Mouse (Mus musculus) heart, embryonic 12.5 days (tissue): Measurements from ENCODE around the gene 4930430F08Rik. TPM values are rescaled to one million over a fixed set of nuclear protein-coding genes. Genes with fewer than 3 reads are reported as not detected.

Experiments
- ATAC-seq: fragments of 200-750 bp; cut with Nextera tagmentation; 2 replicates; pipeline ENCODE4 v1.8.0; 2017; ENCODE audit warnings: moderate TSS enrichment, moderate library complexity; ENCODE audit not compliant: insufficient number of reproducible peaks, low FRiP score
- H3K27ac ChIP-seq: fragments of 300-500 bp; sonication (generic); 2 replicates; pipeline ENCODE4 v1.5.1; 2016; ENCODE audit warnings: mild to moderate bottlenecking, moderate library complexity; ENCODE audit not compliant: poor library complexity, severe bottlenecking
- H3K27me3 ChIP-seq: fragments of 300-500 bp; sonication (generic); replicated peaks from 2 replicates; pipeline ENCODE4 v1.6.1; 2016; ENCODE audit warnings: mild to moderate bottlenecking, moderate library complexity
- H3K36me3 ChIP-seq: fragments of 300-500 bp; sonication (generic); 2 replicates; pipeline ENCODE4 v1.6.1; 2016; ENCODE audit warnings: mild to moderate bottlenecking, moderate library complexity
- H3K4me1 ChIP-seq: fragments of 300-500 bp; sonication (generic); replicated peaks from 2 replicates; pipeline ENCODE4 v1.6.1; 2016; ENCODE audit warnings: mild to moderate bottlenecking
- H3K4me2 ChIP-seq: fragments of 300-500 bp; sonication (generic); 2 replicates; pipeline ENCODE4 v1.6.1; 2016; ENCODE audit warnings: mild to moderate bottlenecking, moderate library complexity
- H3K4me3 ChIP-seq: fragments of 300-500 bp; sonication (generic); 2 replicates; pipeline ENCODE4 v1.5.1; 2016; ENCODE audit warnings: mild to moderate bottlenecking
- H3K9ac ChIP-seq: fragments of 300-500 bp; sonication (generic); 2 replicates; pipeline ENCODE4 v1.6.1; 2016; ENCODE audit warnings: mild to moderate bottlenecking, moderate library complexity
- H3K9me3 ChIP-seq: fragments of 300-500 bp; sonication (generic); replicated peaks from 2 replicates; pipeline ENCODE4 v1.6.1; 2016; ENCODE audit warnings: mild to moderate bottlenecking, moderate library complexity
- WGBS: fragments of 180-500 bp; shearing (Covaris S2); methylation state at CpG from one replicate; pipeline ENCODE4 v1.1.7; 2016; 5-methylcytosine and 5-hydroxymethylcytosine counted together
- polyA plus RNA-seq: library from polyadenylated mRNA; unstranded; fragments of >200 nt; fragmentation: Nextera tagmentation; extraction: Ambion mirVana; gene quantifications from 2 replicates; pipeline ENCODE4 v1.2.1, GENCODE M21; 2016

The 4930430F08Rik gene
- polyA plus RNA-seq = 8.4 and 9.0 TPM in 2 replicates

DNA sequence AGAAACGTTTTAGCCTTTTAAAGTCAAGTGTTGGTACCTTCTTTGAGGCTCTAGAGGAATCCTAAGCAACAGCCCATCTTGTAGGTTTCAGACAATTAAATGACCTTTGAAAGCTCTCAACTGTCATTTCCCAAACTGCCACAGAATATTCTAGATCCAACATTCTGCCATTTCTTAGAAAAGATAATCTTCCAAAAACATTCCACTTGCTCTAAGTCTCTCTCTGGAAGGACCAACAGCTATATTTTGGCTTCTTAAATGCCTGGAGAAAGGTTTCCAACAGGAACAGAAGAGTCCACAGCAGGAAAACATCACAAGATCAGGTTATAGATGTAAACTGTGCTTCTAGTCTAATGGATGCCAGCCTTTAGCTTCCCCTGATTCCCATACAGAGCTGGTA, at the start of gene 4930430F08Rik, which contains the start of gene 1700017N19Rik:
Gene 4930430F08Rik (minus strand): TSS at position 101 of the 400 bp plus-strand sequence.
Gene 1700017N19Rik (plus strand): TSS at position 162 of the 400 bp plus-strand sequence.
- H3K9ac ChIP-seq = no peak within 1 kb of the TSS
- H3K4me1 ChIP-seq = peaks cover 3% of the 10 kb centered on the region; the same call in 1 of the 2 replicates
- no peaks in the 10 kb centered on the region for H3K27me3 ChIP-seq
- H3K27ac ChIP-seq = no peak within 1 kb of the TSS
- H3K36me3 ChIP-seq = no peaks in the 10 kb centered on the region
- WGBS = 52% methylated on average over 1 of the region's 1 CpGs
- peak within 1 kb of the TSS; percentile 75 for H3K4me2 ChIP-seq
- peak within 1 kb of the TSS; percentile 80 for H3K4me3 ChIP-seq
- no peak for ATAC-seq
- H3K9me3 ChIP-seq = no peaks in the 10 kb centered on the region

DNA sequence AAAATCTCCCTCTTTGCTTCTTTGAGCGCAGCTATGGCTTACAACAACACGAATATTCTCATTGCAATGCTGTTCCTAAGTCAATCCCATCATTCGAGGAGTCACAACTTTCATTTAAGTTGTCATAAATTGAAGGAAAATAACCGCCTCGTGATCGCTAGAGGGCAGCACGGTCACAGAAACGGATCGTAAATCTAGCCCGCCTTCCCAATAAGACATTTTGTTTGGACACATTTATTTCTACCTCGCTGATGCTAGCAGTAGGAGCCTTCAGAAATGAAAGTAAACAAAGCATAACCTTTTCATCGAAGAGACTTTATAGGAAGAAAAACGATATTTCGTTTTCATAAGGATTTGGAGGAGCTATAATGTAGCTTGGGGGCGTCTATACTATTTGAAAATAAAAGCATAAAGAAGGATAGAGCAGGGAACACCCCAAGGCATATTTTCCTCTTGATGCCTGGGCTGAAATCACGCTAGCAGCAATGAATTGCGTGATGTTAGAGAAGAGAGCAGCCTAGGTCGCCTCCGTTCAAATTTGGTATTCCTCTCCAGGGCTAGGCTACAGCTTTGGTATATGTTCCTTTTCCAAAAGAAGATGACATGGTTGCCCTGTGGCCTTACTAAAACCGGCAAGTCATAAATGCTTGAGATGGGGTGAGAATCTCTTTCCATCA, 39.7 kb upstream of the 4930430F08Rik start:
- Histone ChIP-seq H3K9me3 (no peaks in the 10 kb centered on the region), H3K4me2 (peak overlapping the region; percentile 47), H3K9ac (no peak overlapping the region), H3K27me3 (no peaks in the 10 kb centered on the region), H3K27ac (no peak overlapping the region), H3K4me1 (no peaks in the 10 kb centered on the region), H3K36me3 (no peaks in the 10 kb centered on the region), H3K4me3 (0 out of 2 replicates have a peak overlapping the region, but pooled peaks have one; percentile 16)
- ATAC-seq = no peak
- 25% methylated on average over 20 of the region's 20 CpGs for WGBS

DNA sequence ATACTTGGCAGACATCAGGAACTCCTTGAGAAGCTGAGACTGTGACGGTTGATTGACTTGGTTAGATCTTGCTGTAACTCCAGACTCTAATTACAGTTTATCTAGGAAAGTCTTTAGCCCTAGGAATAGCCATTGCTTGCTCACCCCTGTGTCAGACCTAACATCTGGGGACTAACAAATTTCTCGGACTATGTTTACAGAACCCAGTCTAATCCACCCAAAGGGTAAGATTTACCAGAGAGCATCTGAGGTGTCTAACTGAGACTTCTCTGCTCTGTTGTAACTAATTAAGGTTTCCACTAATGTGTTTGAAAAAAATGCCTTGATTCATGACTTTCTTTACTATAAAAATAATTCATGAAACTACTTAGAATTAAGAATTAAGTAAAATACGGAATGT, 32.3 kb upstream of the 4930430F08Rik start:
- ATAC-seq = no peak
- Histone ChIP-seq H3K27ac (no peak overlapping the region), H3K4me3 (no peak overlapping the region), H3K27me3 (no peaks in the 10 kb centered on the region), H3K4me1 (no peaks in the 10 kb centered on the region), H3K9ac (no peak overlapping the region), H3K9me3 (no peaks in the 10 kb centered on the region), H3K36me3 (no peaks in the 10 kb centered on the region), H3K4me2 (no peak overlapping the region)
- 64% methylated on average over 3 of the region's 3 CpGs for WGBS

DNA sequence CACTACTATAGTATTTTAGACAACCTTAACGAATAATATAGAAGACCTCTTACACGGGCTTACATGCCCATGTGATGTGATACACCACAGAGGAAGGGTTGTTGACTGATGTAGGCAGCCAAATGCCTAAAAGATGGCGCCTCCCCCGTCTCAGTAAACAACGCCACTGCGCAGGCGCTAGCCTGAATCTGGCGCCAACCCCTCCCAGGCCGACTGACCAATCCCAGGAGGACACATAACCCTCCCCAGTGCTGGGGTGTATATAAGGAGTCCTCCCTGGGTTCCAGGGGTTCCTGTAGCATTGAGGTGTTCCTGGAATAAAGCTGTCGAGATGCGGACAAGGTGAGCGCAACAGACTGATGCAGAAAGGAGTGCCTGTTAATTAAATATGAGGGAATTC, 29.8 kb upstream of the 4930430F08Rik start:
- no peaks in the 10 kb centered on the region for H3K27me3 ChIP-seq
- no peaks in the 10 kb centered on the region for H3K9me3 ChIP-seq
- H3K4me3 ChIP-seq = no peak overlapping the region
- 84% methylated on average over 12 of the region's 12 CpGs for WGBS
- no peak overlapping the region for H3K27ac ChIP-seq
- H3K36me3 ChIP-seq = no peaks in the 10 kb centered on the region
- H3K4me1 ChIP-seq = no peaks in the 10 kb centered on the region
- no peak overlapping the region for H3K4me2 ChIP-seq
- no peak overlapping the region for H3K9ac ChIP-seq
- no peak for ATAC-seq

DNA sequence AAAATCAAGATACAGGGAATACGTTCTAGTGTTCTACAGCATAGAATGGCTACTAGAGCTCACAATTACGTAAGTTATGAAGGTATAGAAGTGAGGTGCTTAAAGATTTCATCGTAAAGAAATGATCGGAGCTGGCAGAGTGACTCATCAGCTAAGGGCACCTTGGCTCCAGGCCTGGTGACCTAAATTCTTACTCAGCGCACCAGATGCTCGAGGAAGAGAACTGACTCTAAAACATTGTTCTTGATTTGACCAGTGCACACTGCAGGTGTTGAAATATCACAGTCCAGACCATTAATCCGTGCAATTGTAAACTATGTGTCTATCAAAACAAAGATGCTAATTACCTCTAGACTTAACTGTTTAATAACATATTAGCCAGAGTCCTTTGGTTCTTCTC, 29.3 kb upstream of the 4930430F08Rik start:
- 84% methylated on average over 7 of the region's 7 CpGs for WGBS
- no peak for ATAC-seq
- no peak overlapping the region for H3K27ac ChIP-seq

DNA sequence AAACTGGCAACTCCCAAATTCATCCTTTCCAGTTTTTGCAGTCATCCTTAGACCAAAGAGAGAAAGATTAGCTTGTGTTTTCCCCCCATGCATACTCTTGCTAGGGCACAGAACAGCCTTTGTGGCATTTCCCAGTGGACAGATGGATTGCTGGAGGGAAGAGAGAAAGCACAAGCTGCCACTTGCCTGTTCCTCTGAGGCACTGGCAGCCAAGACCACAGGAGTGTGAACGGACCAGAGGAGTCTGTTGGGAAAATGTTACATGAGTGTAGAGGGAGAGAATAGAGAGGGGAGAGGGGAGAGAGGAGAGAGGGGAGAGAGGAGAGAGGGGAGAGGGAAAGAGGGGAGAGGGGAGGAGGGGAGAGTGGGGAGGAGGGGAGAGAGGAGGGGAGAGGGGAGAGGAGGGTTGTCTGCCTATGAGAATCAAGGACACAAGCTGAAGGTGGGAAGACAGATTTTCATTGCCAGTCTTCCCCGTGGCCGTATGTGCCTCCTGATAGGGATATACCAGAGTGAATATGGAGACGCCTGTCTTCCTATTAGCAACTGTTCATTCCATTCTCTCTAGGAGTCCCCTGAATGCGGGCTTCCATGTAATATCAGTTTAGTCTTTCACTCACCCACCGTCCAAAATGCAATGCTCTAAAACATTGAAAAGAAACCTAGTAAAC, 27.1 kb upstream of the 4930430F08Rik start:
- Histone ChIP-seq H3K9me3 (no peaks in the 10 kb centered on the region), H3K36me3 (no peaks in the 10 kb centered on the region), H3K4me1 (no peaks in the 10 kb centered on the region), H3K27ac (no peak overlapping the region), H3K9ac (no peak overlapping the region), H3K4me2 (no peak overlapping the region), H3K27me3 (no peaks in the 10 kb centered on the region), H3K4me3 (no peak overlapping the region)
- ATAC-seq = no peak
- WGBS = 62% methylated on average over 6 of the region's 6 CpGs

More for the DNA sequence above, 29.3 kb upstream of the 4930430F08Rik start:
- Histone ChIP-seq H3K36me3 (no peaks in the 10 kb centered on the region), H3K9ac (no peak overlapping the region), H3K4me3 (no peak overlapping the region), H3K27me3 (no peaks in the 10 kb centered on the region), H3K9me3 (no peaks in the 10 kb centered on the region), H3K4me2 (no peak overlapping the region), H3K4me1 (no peaks in the 10 kb centered on the region)

DNA sequence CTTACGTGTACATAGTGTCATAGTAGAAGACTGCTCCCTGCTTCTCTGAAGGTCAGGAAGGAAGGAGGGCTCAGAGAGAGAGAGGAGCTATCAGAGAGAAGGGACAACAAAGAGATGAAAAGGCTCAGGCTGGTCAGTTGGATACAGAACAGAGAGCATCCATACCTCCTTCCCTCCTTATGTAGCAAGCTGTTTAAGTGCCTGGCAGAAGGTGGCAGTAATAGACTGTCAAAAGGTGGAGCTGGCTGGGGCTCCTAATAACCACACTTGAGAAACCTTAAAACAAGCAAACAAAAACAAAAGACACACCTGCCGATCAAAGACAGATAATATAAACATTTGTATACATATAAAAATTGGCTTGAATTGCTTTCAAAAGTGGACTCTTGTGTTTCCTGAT, 14.0 kb upstream of the 4930430F08Rik start:
- no peak overlapping the region for H3K9ac ChIP-seq
- no peaks in the 10 kb centered on the region for H3K4me1 ChIP-seq
- H3K36me3 ChIP-seq = no peaks in the 10 kb centered on the region
- no peaks in the 10 kb centered on the region for H3K9me3 ChIP-seq
- 71% methylated on average over 2 of the region's 2 CpGs for WGBS
- no peak overlapping the region for H3K4me2 ChIP-seq
- no peak overlapping the region for H3K4me3 ChIP-seq
- H3K27me3 ChIP-seq = no peaks in the 10 kb centered on the region
- H3K27ac ChIP-seq = no peak overlapping the region
- no peak for ATAC-seq

DNA sequence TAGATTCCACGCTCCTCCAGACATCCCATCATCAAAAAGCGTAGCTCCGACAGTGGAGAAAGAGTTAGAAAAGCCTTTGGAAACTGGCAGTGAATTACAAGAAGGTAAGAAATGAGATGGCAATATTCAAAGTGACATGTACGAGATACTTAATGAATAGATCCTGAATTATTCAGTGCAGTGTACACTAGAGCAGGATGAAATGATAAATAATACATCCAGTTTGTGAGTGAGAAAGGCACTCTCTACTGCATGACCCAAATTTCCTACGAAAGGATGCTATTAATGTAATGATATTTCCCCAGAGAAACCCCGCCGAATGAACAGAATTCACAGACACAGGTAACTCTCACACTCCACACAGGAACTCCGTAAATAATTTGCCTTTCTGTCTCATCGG, 13.3 kb upstream of the 4930430F08Rik start:
- WGBS = 80% methylated on average over 9 of the region's 9 CpGs
- no peak overlapping the region for H3K4me3 ChIP-seq
- ATAC-seq = no peak

DNA sequence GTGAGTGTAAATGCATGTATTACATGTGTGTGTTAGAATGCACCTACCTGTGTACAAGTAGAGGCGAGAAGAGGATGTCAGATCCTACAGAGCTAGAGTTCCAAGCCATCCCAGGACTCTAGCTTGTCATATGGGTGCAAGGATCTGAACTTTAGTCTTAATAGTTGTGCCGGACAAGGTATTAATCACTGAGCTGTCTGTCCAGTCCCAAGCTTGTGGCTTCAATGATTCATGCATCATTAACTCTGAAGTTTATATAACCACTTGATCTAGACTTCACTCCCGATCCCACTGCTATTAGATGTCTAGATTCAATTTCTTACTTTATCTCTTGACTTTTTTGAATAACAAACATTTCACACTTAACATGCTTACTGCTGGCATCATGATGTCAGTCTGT, 8.1 kb upstream of the 4930430F08Rik start:
- no peak overlapping the region for H3K27ac ChIP-seq
- no peak for ATAC-seq
- no peak overlapping the region for H3K9ac ChIP-seq
- H3K36me3 ChIP-seq = no peaks in the 10 kb centered on the region
- H3K27me3 ChIP-seq = no peaks in the 10 kb centered on the region
- WGBS = 72% methylated on average over 3 of the region's 3 CpGs
- no peak overlapping the region for H3K4me3 ChIP-seq
- H3K4me2 ChIP-seq = no peak overlapping the region
- H3K9me3 ChIP-seq = no peaks in the 10 kb centered on the region
- H3K4me1 ChIP-seq = no peaks in the 10 kb centered on the region

More for the DNA sequence above, 13.3 kb upstream of the 4930430F08Rik start:
- Histone ChIP-seq H3K9me3 (no peaks in the 10 kb centered on the region), H3K9ac (no peak overlapping the region), H3K27ac (no peak overlapping the region), H3K36me3 (no peaks in the 10 kb centered on the region), H3K4me2 (no peak overlapping the region), H3K27me3 (no peaks in the 10 kb centered on the region), H3K4me1 (no peaks in the 10 kb centered on the region)

DNA sequence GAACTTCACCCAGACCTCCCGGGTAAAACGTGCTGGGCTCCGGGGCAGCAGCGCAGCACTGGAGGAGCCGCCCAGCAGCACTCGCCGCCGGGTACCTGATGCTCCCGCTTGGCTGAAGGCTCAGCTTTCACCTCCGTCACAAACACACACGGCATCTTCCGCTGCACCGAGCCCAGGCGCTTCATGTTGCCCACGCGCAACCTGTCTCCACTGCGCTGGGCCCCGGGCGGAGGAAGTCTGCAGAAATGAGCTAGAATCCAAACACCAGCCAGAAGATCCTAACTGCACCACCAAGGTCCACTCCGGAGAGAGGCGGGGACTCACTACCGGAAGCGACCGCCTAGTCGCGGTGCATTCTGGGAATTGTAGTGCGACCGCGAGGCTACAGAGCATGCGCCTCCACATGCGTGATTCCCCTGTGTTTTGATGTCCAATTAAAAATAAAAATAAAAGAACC, 1.3 kb downstream of the 4930430F08Rik start:
- Histone ChIP-seq H3K4me2 (peak overlapping the region; percentile 75), H3K9me3 (no peaks in the 10 kb centered on the region), H3K27me3 (no peaks in the 10 kb centered on the region), H3K4me1 (peaks cover 3% of the 10 kb centered on the region; the same call in 1 of the 2 replicates), H3K36me3 (peaks cover 9% of the 10 kb centered on the region; the same call in 1 of the 2 replicates), H3K27ac (peak overlapping the region; percentile 53; the same call in 1 of the 2 replicates), H3K9ac (peak overlapping the region; percentile 76), H3K4me3 (peak overlapping the region; percentile 80)
- under 1% methylated on average over 31 of the region's 31 CpGs for WGBS
- ATAC-seq = peak; percentile 99

DNA sequence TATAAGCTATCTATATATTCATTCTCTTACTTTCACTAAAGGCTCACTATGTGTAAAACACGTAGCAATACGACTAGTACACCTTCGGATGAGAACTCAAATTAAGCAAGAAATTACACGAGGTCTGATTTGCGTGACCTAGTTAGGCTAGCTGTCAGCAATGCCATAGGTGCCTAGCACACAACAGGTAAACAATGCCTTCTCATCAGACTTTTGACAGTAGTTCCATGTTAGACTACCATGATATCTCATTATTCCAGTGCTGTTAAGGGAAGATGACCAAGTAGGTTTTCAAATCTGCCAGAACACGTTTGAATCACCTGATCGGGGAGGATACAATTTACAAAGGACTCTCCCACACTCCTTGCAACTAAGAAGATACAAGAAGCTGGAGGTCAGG, 1.7 kb downstream of the 4930430F08Rik start:
- Histone ChIP-seq H3K27ac (peak overlapping the region; percentile 53; the same call in 1 of the 2 replicates), H3K4me2 (peak overlapping the region; percentile 75), H3K4me1 (peaks cover 3% of the 10 kb centered on the region; the same call in 1 of the 2 replicates), H3K36me3 (peaks cover 9% of the 10 kb centered on the region; the same call in 1 of the 2 replicates), H3K27me3 (no peaks in the 10 kb centered on the region), H3K9ac (peak overlapping the region; percentile 76), H3K4me3 (peak overlapping the region; percentile 80), H3K9me3 (no peaks in the 10 kb centered on the region)
- ATAC-seq = no peak; the same call in 1 of the 2 replicates
- 40% methylated on average over 7 of the region's 7 CpGs for WGBS
